Mouse (Mus musculus): Measurements from ENCODE around the gene Mex3a. TPM values are rescaled to one million over a fixed set of nuclear protein-coding genes. Genes with fewer than 3 reads are reported as not detected.

Mex3a gene
- total RNA-seq (2021), result under 1 TPM; 0.15 to 0.20 TPM
- long read RNA-seq, experiment 1, result 0 reads
- long read RNA-seq, experiment 2, result 0 reads

DNA sequence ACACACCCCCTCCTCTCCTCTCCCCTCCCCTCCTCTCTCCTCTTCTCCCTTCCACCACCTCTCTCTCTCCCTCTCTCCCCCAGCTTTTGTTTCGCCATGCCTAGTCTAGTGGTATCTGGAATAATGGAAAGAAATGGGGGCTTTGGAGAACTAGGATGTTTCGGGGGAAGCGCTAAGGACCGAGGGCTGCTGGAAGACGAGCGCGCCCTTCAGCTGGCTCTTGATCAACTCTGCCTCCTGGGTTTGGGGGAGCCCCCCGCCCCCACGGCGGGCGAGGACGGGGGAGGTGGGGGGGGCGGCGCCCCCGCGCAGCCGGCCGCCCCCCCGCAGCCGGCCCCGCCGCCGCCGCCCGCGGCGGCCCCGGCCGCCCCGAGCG, at the start of gene Mex3a:
Gene Mex3a (plus strand): TSS at position 97 of the 376 bp plus-strand sequence.
- Histone ChIP-seq H3K4me3 (peak within 1 kb of the TSS; percentile 91), H3K27ac (peak within 1 kb of the TSS; percentile 93)
- DNase-seq, result no peak
- intact Hi-C loops (cut with DNase I), result no loop called here
- TF ChIP-seq CTCF (IDR thresholded peaks at IDR 0.05), result no peak

DNA sequence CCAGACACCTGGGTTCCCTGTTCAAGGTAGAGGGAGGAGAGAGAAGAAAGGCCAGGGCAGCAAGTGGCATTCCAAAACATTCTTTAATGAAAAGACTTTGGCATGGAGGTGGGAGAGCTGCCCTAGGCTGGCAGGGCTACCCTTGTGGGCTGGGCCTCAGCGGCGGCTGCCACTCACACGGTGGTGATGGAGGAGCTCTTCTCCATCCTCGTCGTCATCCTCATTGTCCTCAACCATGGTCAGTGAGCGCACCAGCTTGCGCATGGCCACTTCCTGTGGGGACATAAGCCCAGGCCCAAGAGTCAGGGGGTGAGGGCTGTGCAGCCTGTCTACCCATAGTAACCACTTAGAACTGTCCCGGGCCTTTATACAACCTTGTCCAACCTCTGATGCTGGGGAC, 49.1 kb upstream of the Mex3a start:
- no peak overlapping the region for H3K27ac ChIP-seq
- no peak for TF ChIP-seq CTCF (IDR thresholded peaks at IDR 0.05)
- H3K4me3 ChIP-seq, result no peak overlapping the region
- intact Hi-C loops (cut with DNase I), result loop anchor here (1.0 kb wide), 1 partner anchor 39 kb away; no protein-coding TSS in a partner anchor
- DNase-seq, result no peak

DNA sequence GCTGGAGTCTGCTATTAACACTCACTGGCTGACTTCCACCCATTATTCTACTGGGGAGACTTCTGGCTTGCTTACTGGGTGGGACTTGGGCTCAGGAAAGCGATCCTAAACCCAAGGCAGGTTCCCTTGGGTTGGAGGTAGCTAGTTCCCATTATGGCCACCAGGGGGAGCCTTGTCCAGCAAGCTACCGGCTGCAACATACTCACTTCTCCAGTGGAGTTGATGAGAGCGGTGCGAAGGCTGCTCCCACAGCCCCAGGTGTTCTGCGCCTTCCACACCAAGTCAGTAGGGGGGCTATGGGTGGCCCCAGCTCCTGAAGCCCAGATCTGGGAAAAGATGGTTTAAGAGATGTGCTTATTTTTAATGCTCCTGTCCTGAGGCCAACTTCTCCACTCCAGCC, 48.6 kb upstream of the Mex3a start:
- intact Hi-C loops (cut with DNase I), result loop anchor here (1.0 kb wide), 2 partner anchors 39 to 43 kb away; no protein-coding TSS in a partner anchor
- DNase-seq, result peak; percentile 82

DNA sequence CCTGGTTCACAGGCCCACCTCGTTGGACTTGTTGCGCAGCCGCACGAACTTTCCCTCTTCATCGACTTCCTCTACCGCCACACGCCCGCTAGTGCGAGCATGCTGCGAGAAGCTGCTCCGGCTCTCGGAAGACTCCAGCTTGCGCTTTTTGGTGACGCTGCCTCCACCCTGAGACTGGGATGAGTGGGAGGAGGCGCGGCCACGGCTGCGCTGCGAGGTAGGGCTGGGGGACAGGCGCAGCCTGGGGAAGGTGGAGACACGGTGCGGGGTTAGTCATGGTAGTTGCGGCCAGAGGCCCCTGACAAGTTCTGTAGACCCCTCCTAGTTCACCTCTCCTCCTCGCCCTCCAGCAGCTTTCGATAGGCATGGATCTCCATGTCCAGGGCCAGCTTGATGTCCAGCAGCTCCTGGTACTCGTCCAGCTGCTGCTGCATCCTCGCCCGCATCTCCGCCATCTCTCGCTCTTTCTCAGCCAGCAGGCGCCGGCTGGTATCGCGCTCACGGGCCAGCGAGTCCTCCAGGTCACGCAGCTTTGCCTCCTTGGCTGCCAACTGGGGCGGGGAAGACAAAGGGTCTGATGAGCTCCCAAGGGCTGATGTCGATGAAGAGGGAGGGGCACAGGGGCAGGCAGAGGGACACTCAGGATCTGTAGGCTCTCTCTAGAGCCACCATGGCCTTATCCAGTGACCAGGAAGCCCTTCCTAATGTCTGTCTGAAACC, 47.4 kb upstream of the Mex3a start:
- no peak for TF ChIP-seq CTCF (IDR thresholded peaks at IDR 0.05)
- no peak overlapping the region for H3K27ac ChIP-seq
- DNase-seq, result no peak
- no peak overlapping the region for H3K4me3 ChIP-seq
- intact Hi-C loops (cut with DNase I), result loop anchor here (1.0 kb wide), 1 partner anchor 42 kb away; no protein-coding TSS in a partner anchor

More for the DNA sequence above, 48.6 kb upstream of the Mex3a start:
- H3K27ac ChIP-seq, result no peak overlapping the region
- H3K4me3 ChIP-seq, result no peak overlapping the region
- peak; percentile 97; the same call in 1 of the 2 replicates for TF ChIP-seq CTCF (IDR thresholded peaks at IDR 0.05)

DNA sequence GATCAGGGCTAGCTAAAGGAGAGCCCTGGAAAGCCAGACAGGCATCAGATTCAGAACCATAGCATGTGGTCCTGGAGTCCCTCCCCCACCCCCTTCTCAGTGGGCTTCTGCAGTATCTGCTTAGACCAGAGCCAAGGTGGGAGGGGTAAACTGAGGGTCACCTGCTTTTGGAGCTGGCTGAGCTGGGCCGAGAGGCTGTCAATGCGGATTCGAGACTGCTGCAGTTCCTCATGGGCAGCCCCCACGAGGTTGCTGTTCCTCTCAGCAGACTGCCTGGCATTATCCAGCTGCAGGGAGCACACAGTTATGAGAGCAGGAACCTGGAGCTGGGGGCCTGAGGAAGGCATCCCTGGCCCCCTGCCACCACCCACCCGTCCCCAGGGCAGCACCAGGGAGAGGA, 46.2 kb upstream of the Mex3a start:
- intact Hi-C loops (cut with DNase I), result no loop called here
- H3K27ac ChIP-seq, result no peak overlapping the region
- TF ChIP-seq CTCF (IDR thresholded peaks at IDR 0.05), result no peak

DNA sequence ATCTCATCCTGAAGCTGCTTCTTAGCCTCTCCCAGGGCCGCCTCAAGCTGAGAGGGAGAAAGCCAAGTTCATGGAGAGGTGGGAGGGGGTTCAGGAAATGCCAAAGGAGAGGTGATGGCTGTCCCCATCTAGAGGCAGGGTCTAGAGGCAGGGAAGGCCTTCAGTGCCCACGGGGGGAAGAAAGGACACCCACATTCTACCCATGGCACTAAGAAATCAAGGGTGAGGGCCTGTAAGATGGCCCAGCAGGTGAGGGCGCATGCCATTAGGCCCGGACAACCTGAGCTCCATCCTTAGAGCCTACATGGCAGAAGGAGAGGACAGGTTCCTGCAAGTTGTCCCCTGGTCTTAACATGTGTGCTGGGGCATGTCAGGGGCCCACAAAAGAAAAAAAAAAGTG, 45.3 kb upstream of the Mex3a start:
- Histone ChIP-seq H3K27ac (no peak overlapping the region), H3K4me3 (no peak overlapping the region)
- intact Hi-C loops (cut with DNase I), result no loop called here
- no peak for DNase-seq
- no peak for TF ChIP-seq CTCF (IDR thresholded peaks at IDR 0.05)

More for the DNA sequence above, 46.2 kb upstream of the Mex3a start:
- no peak overlapping the region for H3K4me3 ChIP-seq
- no peak for DNase-seq

DNA sequence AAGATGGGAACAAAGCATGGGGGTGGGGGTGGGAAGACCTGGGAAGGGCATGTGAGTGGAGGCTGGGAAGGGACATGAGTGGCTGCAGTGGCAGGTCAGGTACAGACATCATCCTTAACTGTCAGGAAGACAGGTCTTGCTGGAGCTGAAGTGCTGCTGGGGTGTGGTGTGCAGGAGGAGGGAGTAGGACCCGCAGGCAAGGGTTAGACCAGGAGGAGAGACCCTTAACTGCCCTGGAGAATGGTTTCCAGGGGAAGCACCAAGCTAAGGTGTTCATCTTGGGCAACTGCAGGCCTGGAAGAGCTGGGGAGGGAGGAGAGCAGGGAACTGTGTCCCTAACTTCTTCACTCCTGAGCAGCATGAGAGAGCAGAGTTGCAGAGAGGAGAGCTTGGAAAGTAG, 44.8 kb upstream of the Mex3a start:
- H3K4me3 ChIP-seq, result no peak overlapping the region
- DNase-seq, result no peak
- H3K27ac ChIP-seq, result no peak overlapping the region
- intact Hi-C loops (cut with DNase I), result no loop called here
- TF ChIP-seq CTCF (IDR thresholded peaks at IDR 0.05), result no peak

DNA sequence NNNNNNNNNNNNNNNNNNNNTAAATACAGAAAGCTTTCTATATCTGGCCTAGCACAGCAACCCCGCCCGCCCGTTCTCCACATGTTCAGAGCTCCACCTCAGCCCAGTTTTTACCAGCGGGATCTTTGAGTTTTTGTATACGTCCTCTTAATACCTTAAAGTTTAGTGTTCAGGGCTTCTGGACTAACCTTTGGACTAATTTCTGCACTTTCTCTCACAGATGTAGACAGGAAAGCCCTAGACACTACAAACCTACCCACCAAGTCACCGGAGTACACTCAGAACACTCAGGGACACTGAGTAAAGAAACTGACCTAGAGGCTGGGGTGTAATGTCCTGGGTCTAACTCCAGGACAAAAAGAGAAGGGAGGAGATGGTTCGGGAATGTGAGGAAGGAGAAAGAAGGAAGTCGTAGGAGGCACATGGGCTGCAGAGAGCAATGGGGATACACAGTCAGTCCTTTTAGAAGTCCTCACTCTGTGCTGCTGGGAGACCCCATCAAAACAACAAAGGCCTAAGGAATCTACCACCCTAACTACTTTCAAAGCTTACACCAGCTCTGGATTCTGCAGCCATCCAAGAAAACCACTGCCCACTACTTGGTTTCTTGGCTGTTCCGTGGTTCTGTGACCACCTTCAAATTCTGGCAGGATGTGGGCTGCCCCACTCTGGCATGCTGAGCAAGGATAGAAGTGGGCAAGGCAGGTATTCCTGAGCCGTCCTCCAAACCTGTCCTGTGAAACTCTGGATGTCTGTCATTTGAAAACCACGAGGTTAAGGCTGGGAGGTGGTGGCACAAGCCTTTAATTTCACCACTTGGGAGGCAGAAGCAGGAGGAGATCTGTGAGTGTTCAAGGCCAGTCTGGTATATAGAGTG, 38.3 kb upstream of the Mex3a start:
- TF ChIP-seq CTCF (IDR thresholded peaks at IDR 0.05), result no peak
- intact Hi-C loops (cut with DNase I), result loop anchor here (10.0 kb wide), 1 partner anchor 349 kb away; the partner anchor contains the start of gene Mef2d
- DNase-seq, result no peak
- Histone ChIP-seq H3K27ac (peak overlapping the region; percentile 99), H3K4me3 (peak overlapping the region; percentile 82)

DNA sequence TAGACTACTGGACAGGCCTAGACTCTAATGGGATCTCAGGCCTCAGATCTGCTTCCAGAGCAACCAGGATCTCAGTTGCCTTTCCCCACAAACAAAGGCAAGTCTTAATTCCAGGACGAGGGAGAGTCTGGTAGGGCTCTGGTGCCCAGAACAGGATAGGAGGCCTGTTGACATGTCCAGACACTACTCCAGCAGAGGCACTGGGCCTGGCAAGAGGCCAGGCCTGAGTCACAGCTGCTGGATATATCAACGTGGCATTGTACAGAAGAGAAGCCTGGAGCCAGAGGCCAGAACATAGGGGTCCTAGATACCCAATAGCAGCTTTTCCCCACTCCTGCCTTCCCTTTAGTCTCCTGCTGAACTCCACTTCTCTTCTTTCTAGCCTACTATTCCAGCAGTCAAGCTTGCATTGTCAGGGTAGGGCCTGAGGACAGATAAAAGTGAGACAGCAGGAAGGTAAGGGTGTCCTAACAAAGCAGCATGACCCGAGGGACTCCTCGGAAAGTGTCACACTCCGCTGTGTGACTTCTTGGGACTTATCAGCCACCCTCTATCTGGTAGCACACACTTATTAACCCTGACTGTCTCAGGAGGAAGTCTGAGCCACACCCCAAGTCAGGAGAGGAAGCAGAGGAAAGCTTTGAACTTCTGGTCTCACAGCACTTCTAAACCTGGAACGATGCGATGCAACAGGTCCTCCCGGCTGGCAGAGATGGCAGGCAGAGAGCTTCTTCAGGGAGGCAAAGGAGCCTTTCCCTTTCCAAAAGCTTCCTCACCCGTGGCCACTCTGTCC, 37.2 kb upstream of the Mex3a start:
- DNase-seq, result peak; percentile 84
- TF ChIP-seq CTCF (IDR thresholded peaks at IDR 0.05), result no peak
- peak overlapping the region; percentile 82 for H3K4me3 ChIP-seq
- intact Hi-C loops (cut with DNase I), result loop anchor here (10.0 kb wide), 1 partner anchor 350 kb away; the partner anchor contains the start of gene Mef2d
- H3K27ac ChIP-seq, result peak overlapping the region; percentile 99

DNA sequence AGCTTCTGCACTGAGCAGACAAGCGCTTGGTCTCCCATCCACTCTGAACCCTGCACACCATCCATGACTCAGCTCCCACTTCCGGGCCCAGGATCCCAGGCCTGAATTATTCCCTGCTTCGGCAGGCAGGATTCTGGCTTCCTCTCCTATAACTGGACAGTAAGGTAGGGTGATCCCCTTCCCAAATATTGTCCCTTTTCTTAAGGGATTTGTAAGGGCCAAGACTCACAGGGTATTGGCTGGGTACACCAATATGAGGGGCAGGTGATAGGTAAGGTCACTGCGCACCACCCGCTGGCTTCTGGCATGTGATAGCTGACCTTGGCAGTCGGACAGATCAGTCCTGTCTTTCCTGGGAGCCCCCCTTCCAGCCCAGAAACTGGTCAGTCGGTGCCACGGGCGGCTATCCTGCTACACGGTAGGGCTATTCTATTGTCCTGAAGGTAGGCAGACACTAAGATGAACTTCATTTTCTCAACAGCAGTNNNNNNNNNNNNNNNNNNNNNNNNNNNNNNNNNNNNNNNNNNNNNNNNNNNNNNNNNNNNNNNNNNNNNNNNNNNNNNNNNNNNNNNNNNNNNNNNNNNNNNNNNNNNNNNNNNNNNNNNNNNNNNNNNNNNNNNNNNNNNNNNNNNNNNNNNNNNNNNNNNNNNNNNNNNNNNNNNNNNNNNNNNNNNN, 36.3 kb upstream of the Mex3a start:
- TF ChIP-seq CTCF (IDR thresholded peaks at IDR 0.05), result no peak
- peak; percentile 64 for DNase-seq
- intact Hi-C loops (cut with DNase I), result loop anchor here (10.0 kb wide), 1 partner anchor 351 kb away; the partner anchor contains the start of gene Mef2d
- peak overlapping the region; percentile 99 for H3K27ac ChIP-seq
- H3K4me3 ChIP-seq, result peak overlapping the region; percentile 82

DNA sequence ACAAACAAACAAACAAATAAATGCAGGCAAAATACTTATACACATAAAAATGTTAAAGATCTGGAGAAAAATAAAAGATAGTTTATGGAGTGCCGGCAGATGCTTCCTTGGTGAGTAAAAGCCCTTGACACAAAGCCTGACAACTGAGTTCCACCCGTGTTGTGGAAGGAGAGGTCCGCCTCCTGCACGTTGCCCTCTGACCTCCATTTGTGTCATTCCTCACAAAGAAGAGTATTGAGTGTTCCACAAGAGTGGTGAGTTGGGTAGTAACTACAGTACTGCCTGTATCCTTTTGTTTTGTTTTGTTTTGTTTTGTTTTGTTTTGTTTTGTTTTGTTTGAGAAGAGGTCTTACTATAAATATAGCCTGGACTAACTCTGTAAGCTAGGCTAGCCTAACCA, 32.6 kb upstream of the Mex3a start:
- intact Hi-C loops (cut with DNase I), result loop anchor here (10.0 kb wide), 1 partner anchor 355 kb away; the partner anchor contains the start of gene Mef2d

More for the DNA sequence above, 32.6 kb upstream of the Mex3a start:
- peak overlapping the region; percentile 98; the same call in 1 of the 2 replicates for H3K27ac ChIP-seq
- DNase-seq, result no peak
- peak overlapping the region; percentile 86 for H3K4me3 ChIP-seq
- TF ChIP-seq CTCF (IDR thresholded peaks at IDR 0.05), result no peak
